Mouse (Mus musculus) heart, embryonic 15.5 days (tissue): Measurements from ENCODE around the gene Pold1. TPM values are rescaled to one million over a fixed set of nuclear protein-coding genes. Genes with fewer than 3 reads are reported as not detected.
A peak's percentile ranks its signal among the peaks of the same experiment; 100 is the strongest.

Experiments used
- ATAC-seq: fragments of 200-750 bp; cut with Nextera tagmentation; replicated peaks from 2 replicates; pipeline ENCODE4 v1.8.0; 2017; ENCODE audit warnings: low read depth, moderate TSS enrichment; ENCODE audit not compliant: insufficient number of reproducible peaks, insufficient read depth, low FRiP score
- H3K27ac ChIP-seq: fragments of 300-500 bp; sonication (generic); 2 replicates; pipeline ENCODE4 v1.5.1; 2015; ENCODE audit warnings: mild to moderate bottlenecking, inconsistent platforms
- H3K27me3 ChIP-seq: fragments of 300-500 bp; sonication (generic); 2 replicates; pipeline ENCODE4 v1.6.1; 2015; ENCODE audit warnings: inconsistent platforms
- H3K36me3 ChIP-seq: fragments of 300-500 bp; sonication (generic); 2 replicates; pipeline ENCODE4 v1.6.1; 2015; ENCODE audit warnings: mild to moderate bottlenecking, inconsistent platforms
- H3K4me1 ChIP-seq: fragments of 300-500 bp; sonication (generic); replicated peaks from 2 replicates; pipeline ENCODE4 v1.6.1; 2015; ENCODE audit warnings: inconsistent platforms
- H3K4me2 ChIP-seq: fragments of 300-500 bp; sonication (generic); 2 replicates; pipeline ENCODE4 v1.6.1; 2015; ENCODE audit warnings: inconsistent platforms, mild to moderate bottlenecking, moderate library complexity
- H3K4me3 ChIP-seq: fragments of 300-500 bp; sonication (generic); 2 replicates; pipeline ENCODE4 v1.5.1; 2015; ENCODE audit warnings: mild to moderate bottlenecking, inconsistent platforms
- H3K9ac ChIP-seq: fragments of 300-500 bp; sonication (generic); 2 replicates; pipeline ENCODE4 v1.6.1; 2015; ENCODE audit warnings: mild to moderate bottlenecking, inconsistent platforms
- H3K9me3 ChIP-seq: fragments of 300-500 bp; sonication (generic); replicated peaks from 2 replicates; pipeline ENCODE4 v1.6.1; 2016; ENCODE audit warnings: inconsistent platforms
- WGBS: fragments of 180-500 bp; shearing (Covaris S2); methylation state at CpG from one replicate; pipeline ENCODE4 v1.1.7; 2015; ENCODE audit warnings: mixed read lengths; 5-methylcytosine and 5-hydroxymethylcytosine counted together
- microRNA-seq: library from miRNA; unstranded; fragments of <30 nt; microRNA quantifications from one replicate; pipeline ENCODE4, GENCODE M21; 2016
- polyA plus RNA-seq: library from polyadenylated mRNA; unstranded; fragments of >200 nt; fragmentation: Nextera tagmentation; extraction: Ambion mirVana; gene quantifications from 2 replicates; pipeline ENCODE4 v1.2.1, GENCODE M21; 2015

The Pold1 gene
- polyA plus RNA-seq, 1 experiment from 2014 or later, result 41.7 TPM

DNA sequence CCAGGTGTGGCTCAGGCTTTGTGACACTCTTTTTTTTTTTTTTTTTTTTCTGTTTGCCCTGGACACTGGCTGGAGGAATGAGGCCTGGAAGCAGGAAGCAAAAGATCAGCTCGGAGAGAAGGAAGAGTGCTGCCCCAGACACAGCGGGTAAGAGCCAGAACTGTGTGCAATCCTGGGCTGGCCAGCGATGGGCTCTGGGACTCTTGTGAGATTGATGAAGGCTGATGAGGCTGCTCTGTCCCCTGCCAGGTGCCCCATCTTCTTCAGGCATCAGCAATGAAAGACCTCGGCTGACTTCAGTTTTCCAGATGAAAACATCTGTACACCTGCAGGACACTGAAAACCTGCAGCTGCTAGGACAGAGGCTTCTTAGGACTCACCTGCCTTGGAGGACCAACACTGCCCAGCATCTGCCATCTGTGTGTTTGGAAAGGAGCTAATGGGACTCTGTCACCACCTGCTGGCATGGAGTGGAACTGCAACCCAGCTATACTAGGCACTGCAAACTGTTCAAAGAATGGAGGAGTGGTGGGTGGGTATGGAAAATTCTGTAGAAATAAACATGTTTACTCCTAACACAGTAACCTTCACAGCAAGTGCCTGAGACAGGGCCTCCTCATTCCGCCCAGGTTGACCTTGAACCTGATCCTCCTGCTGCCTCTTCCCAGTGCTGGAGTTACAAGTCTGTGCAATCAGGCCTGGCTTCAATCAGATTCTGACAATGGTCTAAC, 63.6 kb downstream of the Pold1 start:
- WGBS, result 26% methylated on average over 5 of the region's 5 CpGs
- Histone ChIP-seq H3K4me1 (peaks cover 36% of the 10 kb centered on the region), H3K4me2 (peak overlapping the region; percentile 44), H3K9ac (no peak overlapping the region), H3K36me3 (peaks cover 8% of the 10 kb centered on the region; the same call in 1 of the 2 replicates), H3K9me3 (no peaks in the 10 kb centered on the region), H3K4me3 (no peak overlapping the region; the same call in 1 of the 2 replicates), H3K27ac (peak overlapping the region; percentile 62), H3K27me3 (no peaks in the 10 kb centered on the region)
- ATAC-seq, result 0 out of 2 replicates have a peak, but pooled peaks have one; percentile 14

DNA sequence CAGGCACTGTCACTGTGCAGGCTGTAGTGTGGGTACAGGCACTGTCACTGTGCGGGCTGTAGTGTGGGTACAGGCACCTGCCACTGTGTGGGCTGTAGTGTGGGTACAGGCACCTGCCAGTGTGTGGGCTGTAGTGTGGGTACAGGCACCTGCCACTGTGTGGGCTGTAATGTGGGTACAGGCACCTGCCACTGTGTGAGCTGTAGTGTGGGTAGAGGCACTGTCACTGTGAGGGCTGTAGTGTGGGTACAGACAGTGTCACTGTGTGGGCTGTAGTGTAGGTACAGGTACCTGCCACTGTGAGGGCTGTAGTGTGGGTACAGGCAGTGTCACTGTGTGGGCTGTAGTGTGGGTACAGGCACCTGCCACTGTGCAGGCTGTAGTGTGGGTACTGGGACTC, 64.5 kb downstream of the Pold1 start:
- Histone ChIP-seq H3K4me2 (peak overlapping the region; percentile 44), H3K4me1 (peaks cover 35% of the 10 kb centered on the region), H3K4me3 (peak overlapping the region; percentile 20), H3K9me3 (no peaks in the 10 kb centered on the region), H3K9ac (no peak overlapping the region), H3K27ac (peak overlapping the region; percentile 62), H3K27me3 (no peaks in the 10 kb centered on the region), H3K36me3 (0 out of 2 replicates have a peak, but pooled peaks cover under 1% of the 10 kb centered on the region)
- 100% methylated on average over 1 of the region's 1 CpGs for WGBS
- ATAC-seq, result no peak

DNA sequence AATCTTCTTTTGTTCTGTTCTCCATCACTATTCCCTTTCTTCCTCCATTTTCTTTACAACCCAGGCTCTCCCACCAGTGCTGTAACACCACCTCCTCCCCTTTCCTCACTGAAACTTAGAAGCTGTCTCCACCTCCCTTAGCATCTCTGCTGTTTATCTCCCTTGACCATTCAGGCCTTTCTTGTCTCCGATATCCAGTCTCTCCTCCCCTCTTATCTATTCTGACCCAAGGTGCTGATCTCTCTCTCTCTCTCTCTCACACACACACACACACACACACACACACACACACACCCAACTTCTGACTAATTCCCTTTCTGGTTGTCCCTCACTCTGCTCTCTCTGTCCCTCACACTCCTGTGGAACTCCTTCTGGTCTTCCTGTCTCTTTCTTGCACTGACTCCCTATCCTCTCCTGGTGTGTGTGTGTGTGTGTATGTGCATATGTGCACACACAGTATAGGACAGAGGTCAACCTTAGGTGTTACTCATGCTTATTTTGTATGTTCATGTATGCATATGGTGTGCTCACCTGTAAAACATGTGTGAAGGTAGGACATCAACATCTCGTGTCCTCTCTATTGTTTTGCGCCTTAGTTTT, 65.7 kb downstream of the Pold1 start:
- H3K4me2 ChIP-seq, result peak overlapping the region; percentile 70
- no peak for ATAC-seq
- peak overlapping the region; percentile 41 for H3K27ac ChIP-seq
- H3K9me3 ChIP-seq, result no peaks in the 10 kb centered on the region
- no peak overlapping the region; the same call in 1 of the 2 replicates for H3K9ac ChIP-seq
- peaks cover 33% of the 10 kb centered on the region for H3K4me1 ChIP-seq
- H3K27me3 ChIP-seq, result no peaks in the 10 kb centered on the region
- peak overlapping the region; percentile 36 for H3K4me3 ChIP-seq
- H3K36me3 ChIP-seq, result no peaks in the 10 kb centered on the region
- 27% methylated on average over 3 of the region's 3 CpGs for WGBS

Small RNA genes lying within 50 kb of the gene (microRNA-seq; reads per million reads assigned to microRNA genes)
- gene Mir7053, result not detected

Other genes starting within 250 kb of the Pold1 start
- 1.0 and 2.5 TPM in 2 replicates for gene Clec11a, start 241.9 kb downstream of the Pold1 start, polyA plus RNA-seq
- 0.58 and 0.74 TPM in 2 replicates for gene Shank1, start 238.6 kb downstream of the Pold1 start, polyA plus RNA-seq
- 0.71 and 0.82 TPM in 2 replicates for gene Syt3, start 164.7 kb downstream of the Pold1 start, polyA plus RNA-seq
- gene 1700008O03Rik, start 163.0 kb downstream of the Pold1 start, polyA plus RNA-seq, result 0.13 and 0.47 TPM in 2 replicates
- 1.8 TPM in 2 replicates for gene Lrrc4b, start 119.8 kb downstream of the Pold1 start, polyA plus RNA-seq
- 0.43 and 0.74 TPM in 2 replicates for gene Aspdh, start 83.5 kb downstream of the Pold1 start, polyA plus RNA-seq
- 134 and 146 TPM in 2 replicates for gene Josd2, start 80.9 kb downstream of the Pold1 start, polyA plus RNA-seq
- gene Emc10, start 52.3 kb downstream of the Pold1 start, polyA plus RNA-seq, result 81.6 and 109 TPM in 2 replicates
- 8.7 and 11.5 TPM in 2 replicates for gene Fam71e1, start 52.3 kb downstream of the Pold1 start, polyA plus RNA-seq
- 2.7 and 3.9 TPM in 2 replicates for gene Mybpc2, start 24.2 kb downstream of the Pold1 start, polyA plus RNA-seq
- gene Spib, start 16.8 kb downstream of the Pold1 start, polyA plus RNA-seq, result 0.59 and 5.2 TPM in 2 replicates
- gene Nr1h2, start 5.1 kb upstream of the Pold1 start, polyA plus RNA-seq, result 53.2 and 64.6 TPM in 2 replicates
- gene Napsa, start 23.5 kb upstream of the Pold1 start, polyA plus RNA-seq, result 1.7 and 5.7 TPM in 2 replicates
- gene Kcnc3, start 41.8 kb upstream of the Pold1 start, polyA plus RNA-seq, result 0.11 and 0.37 TPM in 2 replicates
- gene Myh14, start 122.0 kb upstream of the Pold1 start, polyA plus RNA-seq, result 1.7 and 6.3 TPM in 2 replicates
- gene Izumo2, start 159.9 kb upstream of the Pold1 start, polyA plus RNA-seq, result not detected in 2 replicates
- gene Vrk3, start 199.6 kb upstream of the Pold1 start, polyA plus RNA-seq, result 32.7 and 34.0 TPM in 2 replicates
- 0.47 and 0.58 TPM in 2 replicates for gene Zfp473, start 202.2 kb upstream of the Pold1 start, polyA plus RNA-seq